Mouse (Mus musculus): ENCODE measurements around the gene Krt34. TPM values are rescaled to one million over a fixed set of nuclear protein-coding genes. Genes with fewer than 3 reads are reported as not detected.

Krt34 gene
- polyA plus RNA-seq, 1 experiment from 2014 or later, result not detected

GRCm38 (mm10) chr11:99989881-99990405 lies 51.4 kb downstream of the Krt34 start:
- Histone ChIP-seq H3K9ac (ENCODE audit: low read length) (no peak overlapping the region), H3K9me3 (ENCODE audit: control insufficient read depth, low read length) (no peaks in the 10 kb centered on the region), H3K27ac (ENCODE audit: low read depth) (no peak overlapping the region), H3K4me1 (replicated peaks; ENCODE audit: control insufficient read depth, insufficient read depth, low read length) (peaks cover 3% of the 10 kb centered on the region; the same call in 1 of the 2 replicates), H3K36me3 (ENCODE audit: control insufficient read depth, insufficient read depth, low read length) (no peaks in the 10 kb centered on the region), H3K4me3 (ENCODE audit: low read depth, low read length) (no peak overlapping the region), H3K4me2 (ENCODE audit: low read length) (no peak overlapping the region), H3K27me3 (replicated peaks; ENCODE audit: control insufficient read depth, insufficient read depth, low read length) (0 out of 2 replicates have a peak, but pooled peaks cover 6% of the 10 kb centered on the region)
- no peak for DNase-seq (ENCODE audit: low spot score)
- 84% methylated on average over 6 of the region's 6 CpGs for WGBS
- ATAC-seq (replicated peaks; ENCODE audit: low FRiP score, low TSS enrichment, low read depth), result no peak

- H3K27me3 ChIP-seq (replicated peaks; ENCODE audit: control insufficient read depth, insufficient read depth, low read length), result no peaks in the 10 kb centered on the region
- no peak overlapping the region for H3K4me3 ChIP-seq (ENCODE audit: low read depth, low read length)
- 87% methylated on average over 3 of the region's 3 CpGs for WGBS
- H3K36me3 ChIP-seq (ENCODE audit: control insufficient read depth, insufficient read depth, low read length), result no peaks in the 10 kb centered on the region
- H3K9me3 ChIP-seq (ENCODE audit: control insufficient read depth, low read length), result no peaks in the 10 kb centered on the region
- H3K9ac ChIP-seq (ENCODE audit: low read length), result no peak overlapping the region
- no peak overlapping the region for H3K4me2 ChIP-seq (ENCODE audit: low read length)
- H3K4me1 ChIP-seq (replicated peaks; ENCODE audit: control insufficient read depth, insufficient read depth, low read length), result no peaks in the 10 kb centered on the region
- ATAC-seq (replicated peaks; ENCODE audit: low FRiP score, low TSS enrichment, low read depth), result no peak
- DNase-seq (ENCODE audit: low spot score), result no peak
- H3K27ac ChIP-seq (ENCODE audit: low read depth), result no peak overlapping the region
Measured at GRCm38 (mm10) chr11:99988530-99988929, 52.8 kb downstream of the Krt34 start.

Other genes with a start within 250 kb of the Krt34 start
- not detected in 2 replicates for gene Gm11596, start 248.1 kb downstream of the Krt34 start, polyA plus RNA-seq (2014; fragmentation: Nextera tagmentation; extraction: Ambion mirVana)
- gene Gm11569, start 242.6 kb downstream of the Krt34 start, polyA plus RNA-seq (2014; fragmentation: Nextera tagmentation; extraction: Ambion mirVana), result not detected in 2 replicates
- gene Gm11554, start 237.1 kb downstream of the Krt34 start, polyA plus RNA-seq (2014; fragmentation: Nextera tagmentation; extraction: Ambion mirVana), result not detected in 2 replicates
- not detected in 2 replicates for gene Krtap4-13, start 231.7 kb downstream of the Krt34 start, polyA plus RNA-seq (2014; fragmentation: Nextera tagmentation; extraction: Ambion mirVana)
- gene Gm11564, start 225.9 kb downstream of the Krt34 start, polyA plus RNA-seq (2014; fragmentation: Nextera tagmentation; extraction: Ambion mirVana), result not detected in 2 replicates
- gene 2300003K06Rik, start 203.5 kb downstream of the Krt34 start, polyA plus RNA-seq (2014; fragmentation: Nextera tagmentation; extraction: Ambion mirVana), result not detected in 2 replicates
- 0.19 TPM in 1 of 2 replicates, not detected in the other for gene Krtap4-16, start 189.9 kb downstream of the Krt34 start, polyA plus RNA-seq (2014; fragmentation: Nextera tagmentation; extraction: Ambion mirVana)
- not detected in 2 replicates for gene Gm11568, start 183.6 kb downstream of the Krt34 start, polyA plus RNA-seq (2014; fragmentation: Nextera tagmentation; extraction: Ambion mirVana)
- not detected in 2 replicates for gene Gm11559, start 177.1 kb downstream of the Krt34 start, polyA plus RNA-seq (2014; fragmentation: Nextera tagmentation; extraction: Ambion mirVana)
- gene Krtap9-1, start 168.2 kb downstream of the Krt34 start, polyA plus RNA-seq (2014; fragmentation: Nextera tagmentation; extraction: Ambion mirVana), result not detected in 2 replicates
- not detected in 2 replicates for gene Gm11567, start 162.4 kb downstream of the Krt34 start, polyA plus RNA-seq (2014; fragmentation: Nextera tagmentation; extraction: Ambion mirVana)
- not detected in 2 replicates for gene Krtap31-1, start 133.6 kb downstream of the Krt34 start, polyA plus RNA-seq (2014; fragmentation: Nextera tagmentation; extraction: Ambion mirVana)
- gene Gm11565, start 126.8 kb downstream of the Krt34 start, polyA plus RNA-seq (2014; fragmentation: Nextera tagmentation; extraction: Ambion mirVana), result not detected in 2 replicates
- gene Krtap31-2, start 105.3 kb downstream of the Krt34 start, polyA plus RNA-seq (2014; fragmentation: Nextera tagmentation; extraction: Ambion mirVana), result not detected in 2 replicates
- not detected in 2 replicates for gene Krtap9-5, start 93.1 kb downstream of the Krt34 start, polyA plus RNA-seq (2014; fragmentation: Nextera tagmentation; extraction: Ambion mirVana)
- not detected in 2 replicates for gene Krtap29-1, start 62.5 kb downstream of the Krt34 start, polyA plus RNA-seq (2014; fragmentation: Nextera tagmentation; extraction: Ambion mirVana)
- not detected in 2 replicates for gene Krtap16-1, start 55.0 kb downstream of the Krt34 start, polyA plus RNA-seq (2014; fragmentation: Nextera tagmentation; extraction: Ambion mirVana)
- not detected in 2 replicates for gene Krtap17-1, start 47.6 kb downstream of the Krt34 start, polyA plus RNA-seq (2014; fragmentation: Nextera tagmentation; extraction: Ambion mirVana)
- gene Krt33a, start 25.3 kb downstream of the Krt34 start, polyA plus RNA-seq (2014; fragmentation: Nextera tagmentation; extraction: Ambion mirVana), result not detected in 2 replicates
- 0.11 TPM in 1 of 2 replicates, not detected in the other for gene Krt33b, start 11.7 kb downstream of the Krt34 start, polyA plus RNA-seq (2014; fragmentation: Nextera tagmentation; extraction: Ambion mirVana)
- not detected in 2 replicates for gene Krt31, start 9.0 kb upstream of the Krt34 start, polyA plus RNA-seq (2014; fragmentation: Nextera tagmentation; extraction: Ambion mirVana)
- not detected in 2 replicates for gene Krt32, start 46.7 kb upstream of the Krt34 start, polyA plus RNA-seq (2014; fragmentation: Nextera tagmentation; extraction: Ambion mirVana)
- gene Krt35, start 54.7 kb upstream of the Krt34 start, polyA plus RNA-seq (2014; fragmentation: Nextera tagmentation; extraction: Ambion mirVana), result not detected in 2 replicates
- 0.11 and 0.13 TPM in 2 replicates for gene Krt36, start 64.1 kb upstream of the Krt34 start, polyA plus RNA-seq (2014; fragmentation: Nextera tagmentation; extraction: Ambion mirVana)
- 0.11 TPM in 1 of 2 replicates, not detected in the other for gene Krt13, start 80.0 kb upstream of the Krt34 start, polyA plus RNA-seq (2014; fragmentation: Nextera tagmentation; extraction: Ambion mirVana)
- 1.3 TPM in 2 replicates for gene Krt15, start 94.4 kb upstream of the Krt34 start, polyA plus RNA-seq (2014; fragmentation: Nextera tagmentation; extraction: Ambion mirVana)
- 359 and 374 TPM in 2 replicates for gene Krt19, start 107.1 kb upstream of the Krt34 start, polyA plus RNA-seq (2014; fragmentation: Nextera tagmentation; extraction: Ambion mirVana)
- not detected in 2 replicates for gene Krt9, start 151.7 kb upstream of the Krt34 start, polyA plus RNA-seq (2014; fragmentation: Nextera tagmentation; extraction: Ambion mirVana)
- 5.7 and 6.0 TPM in 2 replicates for gene Krt14, start 166.0 kb upstream of the Krt34 start, polyA plus RNA-seq (2014; fragmentation: Nextera tagmentation; extraction: Ambion mirVana)
- not detected in 2 replicates for gene Krt16, start 207.3 kb upstream of the Krt34 start, polyA plus RNA-seq (2014; fragmentation: Nextera tagmentation; extraction: Ambion mirVana)
- 8.7 and 9.9 TPM in 2 replicates for gene Krt17, start 219.5 kb upstream of the Krt34 start, polyA plus RNA-seq (2014; fragmentation: Nextera tagmentation; extraction: Ambion mirVana)
- not detected in 2 replicates for gene Krt42, start 228.3 kb upstream of the Krt34 start, polyA plus RNA-seq (2014; fragmentation: Nextera tagmentation; extraction: Ambion mirVana)

Measured in intestine, embryonic 14.5 days (tissue).